Mouse (Mus musculus) megakaryocyte, adult 5-6 weeks (primary cell): ENCODE results near the gene Amer3. TPM values are rescaled to one million over a fixed set of nuclear protein-coding genes. Genes with fewer than 3 reads are reported as not detected.
"Not testable (repeated sequence)": the region's sequence is repeated elsewhere in the genome, so short reads cannot be mapped to it uniquely, and the experiment has no call there.

Experiments
- ATAC-seq: 2 replicates; pipeline ENCODE4 v1.8.0; 2016; ENCODE audit warnings: mild to moderate bottlenecking, inconsistent platforms; ENCODE audit not compliant: poor library complexity, severe bottlenecking
- total RNA-seq, 2 experiments: library from RNA; stranded (forward) in 1 of 2; stranded (reverse) in 1 of 2; fragments of 153-499, 151-499 nt in 1 of 2; fragments of 221-1000, 200-1000 nt in 1 of 2; gene quantifications; 2 replicates each; pipeline versions ENCODE4 v1.2.3 to v1.2.4; 2015 to 2017

Gene Amer3
- total RNA-seq (2015), result not detected in 2 replicates
- total RNA-seq (2017), result not detected in 2 replicates

DNA sequence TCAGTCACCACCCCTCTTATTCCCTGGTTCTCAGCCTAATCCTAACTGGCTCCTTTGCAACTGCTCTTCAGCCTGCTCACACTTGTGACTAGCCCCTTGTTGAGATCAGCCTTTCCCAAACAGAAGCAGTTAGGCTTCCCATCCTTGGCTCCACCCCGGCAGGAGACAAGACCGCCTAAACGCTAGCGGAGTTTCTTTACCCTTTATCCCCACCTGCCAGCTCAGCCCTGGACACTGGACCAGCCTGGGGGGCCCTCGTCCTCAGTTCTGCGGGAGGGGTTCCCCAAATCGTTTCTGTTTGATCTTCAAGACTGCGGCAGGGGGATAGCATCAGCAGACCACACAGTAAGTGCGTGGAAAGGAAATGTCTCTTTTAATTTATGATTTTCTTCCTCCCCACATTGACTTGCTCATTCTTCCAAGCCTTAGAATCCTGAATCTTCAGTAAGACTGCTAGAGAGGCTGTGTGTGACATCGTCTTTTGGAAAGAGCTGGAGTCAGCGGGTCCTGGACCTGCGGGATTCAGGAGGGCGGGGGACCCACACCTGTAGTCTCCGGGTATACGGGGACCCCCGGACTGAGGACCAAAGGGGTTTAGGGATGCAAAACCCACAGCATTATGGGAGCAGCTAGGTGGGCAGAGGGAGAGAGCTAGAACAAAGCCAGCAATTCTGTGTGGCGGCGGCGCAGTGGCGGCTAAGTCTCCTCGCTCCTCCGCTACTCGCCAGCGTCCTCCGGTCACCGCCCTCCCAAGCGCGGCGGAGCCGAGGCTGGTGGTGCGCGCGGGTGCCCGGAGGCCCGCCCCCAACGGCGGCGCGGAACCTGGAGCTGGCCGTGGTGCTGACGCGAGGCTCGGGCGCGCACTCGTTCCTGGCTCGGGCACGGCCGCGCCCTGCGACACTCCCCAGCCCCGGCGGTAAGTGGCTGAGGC, at the start of gene Amer3:
Gene Amer3, plus strand, starts transcription at position 807 of the 931 bp plus-strand sequence.
- ATAC-seq, result peak; percentile 73

GRCm38 (mm10) chr1:34534574-34534973, 44.9 kb upstream of the Amer3 start:
- ATAC-seq, result not testable (repeated sequence)

DNA sequence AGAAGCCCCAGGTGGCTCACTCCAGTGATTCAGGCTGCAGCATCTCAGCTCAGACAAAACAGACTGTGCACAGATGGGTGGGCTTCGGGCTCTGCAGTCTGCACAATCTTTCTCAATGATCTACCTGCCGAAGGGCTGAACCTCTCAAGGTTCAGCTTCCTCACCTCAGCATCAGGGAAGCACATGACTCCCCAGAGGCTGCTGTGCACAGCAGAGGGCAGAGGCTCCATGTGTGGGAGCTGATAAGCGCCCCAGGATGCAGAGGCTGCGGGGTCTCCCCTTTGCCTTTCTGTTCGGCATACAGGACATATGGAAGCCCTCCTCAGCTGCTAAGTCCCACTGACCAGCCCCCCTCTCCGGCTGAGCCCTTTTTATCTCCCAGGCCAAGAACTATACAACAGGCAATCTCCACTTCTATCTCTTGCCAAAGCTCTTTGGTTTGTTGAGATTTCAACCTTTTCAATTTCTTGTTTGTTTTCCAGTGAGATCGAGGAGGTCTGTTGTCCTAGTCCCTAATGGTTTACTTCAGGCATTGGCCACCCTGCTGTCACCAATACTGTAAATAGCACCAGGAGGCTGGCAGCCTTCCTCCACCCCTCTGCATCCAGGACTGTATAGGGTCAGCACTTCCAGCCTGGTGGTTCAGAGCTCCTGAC, 44.3 kb upstream of the Amer3 start, which contains the start of gene Cfc1:
Gene Cfc1, plus strand, starts transcription at position 606 of the 656 bp plus-strand sequence.
- ATAC-seq, result not testable (repeated sequence)

- no peak for ATAC-seq
Observed at GRCm38 (mm10) chr1:34536291-34536766, 43.1 kb upstream of the Amer3 start.

GRCm38 (mm10) chr1:34536767-34537485, 42.5 kb upstream of the Amer3 start:
- ATAC-seq, result no peak

GRCm38 (mm10) chr1:34547074-34547473, 32.4 kb upstream of the Amer3 start:
- no peak for ATAC-seq

DNA sequence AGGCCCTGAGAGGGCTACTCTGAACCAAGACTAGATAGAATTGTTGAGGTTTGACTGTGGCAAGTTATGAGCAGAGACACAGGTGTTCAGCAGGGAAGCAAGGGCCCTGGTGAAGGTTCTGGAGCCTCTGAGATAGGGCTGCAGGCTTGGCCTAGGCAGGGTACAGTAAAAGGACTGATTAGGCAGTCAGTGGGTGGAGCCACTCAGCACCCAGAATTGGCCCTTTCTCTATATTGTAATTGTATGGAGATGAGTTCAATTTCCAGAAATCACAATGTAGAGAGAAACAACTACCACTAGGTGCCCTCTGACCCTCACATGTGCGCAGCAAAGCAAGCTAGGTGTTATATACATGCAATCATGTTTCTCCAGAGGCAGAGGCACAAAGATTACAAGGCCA, 25.8 kb upstream of the Amer3 start:
- no peak for ATAC-seq

- ATAC-seq, result no peak
Observed at GRCm38 (mm10) chr1:34554275-34554674, 25.2 kb upstream of the Amer3 start.

- ATAC-seq, result no peak
Observed at GRCm38 (mm10) chr1:34560843-34561242, 18.6 kb upstream of the Amer3 start, which contains the start of gene Prss40. Gene Prss40, minus strand, starts transcription at chr1:34560943.

- ATAC-seq, result 0 out of 2 replicates have a peak, but pooled peaks have one; percentile 24
Observed at GRCm38 (mm10) chr1:34564383-34565045, 14.9 kb upstream of the Amer3 start.

DNA sequence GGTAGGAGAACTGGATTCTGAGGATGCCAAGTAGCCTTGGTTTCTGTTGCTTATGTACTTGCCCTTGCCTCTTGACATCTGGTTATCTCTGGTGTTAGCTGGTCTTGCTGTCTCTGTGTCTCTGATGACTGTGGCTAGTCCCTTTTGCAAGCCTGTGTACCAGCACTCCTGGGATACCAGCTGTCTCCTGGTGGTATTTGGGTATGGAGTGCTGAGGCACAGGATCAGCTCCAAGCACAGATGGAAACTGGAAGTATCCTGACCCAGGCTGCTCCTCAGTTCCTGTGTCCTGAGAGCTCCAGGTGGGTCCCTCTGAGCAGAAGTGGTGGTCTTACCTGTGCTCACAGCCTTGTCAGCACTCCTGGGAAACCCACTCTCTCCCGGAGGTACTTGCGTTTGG, 11.3 kb upstream of the Amer3 start:
- no peak for ATAC-seq

DNA sequence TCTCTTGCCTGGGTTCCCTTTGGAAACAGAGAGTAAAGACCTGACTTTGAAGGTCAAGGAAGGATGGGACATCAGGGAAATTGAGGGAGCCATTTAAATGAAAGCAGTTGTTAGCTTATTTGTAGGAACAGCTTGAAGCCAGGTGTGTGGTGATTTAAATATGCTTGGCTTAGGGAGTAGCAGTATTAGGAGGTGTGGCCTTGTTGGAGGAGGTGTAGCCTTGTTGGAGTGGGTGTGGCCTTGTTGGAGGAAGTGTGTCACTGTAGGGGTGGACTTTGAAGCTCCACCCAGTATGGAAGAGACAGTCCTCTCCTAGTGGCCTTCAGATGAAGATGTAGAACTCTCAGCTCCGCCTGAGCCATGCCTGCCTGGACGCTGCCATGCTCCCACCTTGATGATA, 9.6 kb upstream of the Amer3 start:
- ATAC-seq, result no peak

DNA sequence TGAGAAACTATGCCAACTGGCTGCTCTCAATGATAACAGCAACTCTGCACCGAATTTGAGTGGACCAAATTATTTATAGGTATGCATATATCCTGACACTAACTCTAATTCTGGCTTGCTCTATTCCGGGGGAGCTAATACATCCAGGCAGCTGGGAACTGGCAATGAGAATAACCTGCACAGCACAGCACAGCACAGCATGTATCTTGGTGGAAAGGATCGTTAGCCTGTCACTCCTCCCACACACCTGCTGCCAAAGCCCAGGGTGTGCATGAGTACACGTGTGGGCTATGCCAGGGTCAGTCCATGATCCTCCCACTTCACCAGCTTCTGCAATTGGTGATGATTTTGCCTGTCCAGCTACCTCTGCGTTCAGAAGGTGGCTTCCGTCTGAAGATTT, 8.0 kb upstream of the Amer3 start:
- ATAC-seq, result no peak

DNA sequence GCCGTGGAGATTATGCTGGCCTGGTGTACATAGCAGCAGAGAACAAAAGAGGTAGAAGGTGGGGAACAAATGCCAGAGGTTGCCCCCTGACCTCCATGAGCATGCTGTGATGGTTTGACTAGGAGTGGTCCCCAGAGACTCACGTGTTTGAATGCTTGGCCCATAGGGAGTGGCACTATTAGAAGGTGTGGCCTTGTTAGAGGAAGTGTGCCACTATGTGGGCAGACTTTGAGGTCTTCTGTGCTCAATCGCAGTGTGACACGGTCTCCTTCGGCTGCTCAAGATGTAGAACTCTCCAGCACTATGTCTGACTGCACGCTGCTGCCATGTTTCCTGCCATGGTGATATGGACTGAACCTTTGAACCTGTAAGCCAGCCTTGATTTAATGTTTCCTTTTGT, 6.2 kb upstream of the Amer3 start:
- no peak; the same call in 1 of the 2 replicates for ATAC-seq

DNA sequence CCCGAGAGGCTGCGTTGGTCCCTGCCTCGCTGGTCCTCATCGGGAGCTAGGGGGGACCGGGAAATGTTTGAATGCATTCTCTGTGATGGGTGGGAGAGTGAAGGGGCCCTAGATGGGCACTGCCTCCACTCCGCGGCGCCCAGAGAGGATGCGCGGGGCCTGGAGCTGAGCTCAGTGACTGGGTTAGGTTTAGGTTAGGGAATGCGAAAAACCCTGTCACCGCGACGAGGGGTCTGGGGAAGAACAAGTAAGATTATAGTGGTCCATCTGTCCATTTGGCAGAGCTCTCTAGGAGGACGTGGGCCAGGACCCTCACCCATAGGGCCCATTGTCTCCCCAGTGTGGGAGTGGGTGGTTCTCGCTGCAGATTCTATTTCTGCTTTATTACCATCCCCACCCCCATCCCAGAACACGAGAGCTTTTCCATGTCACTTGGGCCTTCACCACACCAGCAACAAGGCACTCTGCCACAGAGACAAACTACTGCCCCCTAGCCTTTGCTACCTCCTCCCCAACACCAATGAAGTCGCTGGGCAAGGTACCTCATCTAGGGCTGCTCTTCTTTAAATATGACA, 412 bp downstream of the Amer3 start:
- ATAC-seq, result no peak

DNA sequence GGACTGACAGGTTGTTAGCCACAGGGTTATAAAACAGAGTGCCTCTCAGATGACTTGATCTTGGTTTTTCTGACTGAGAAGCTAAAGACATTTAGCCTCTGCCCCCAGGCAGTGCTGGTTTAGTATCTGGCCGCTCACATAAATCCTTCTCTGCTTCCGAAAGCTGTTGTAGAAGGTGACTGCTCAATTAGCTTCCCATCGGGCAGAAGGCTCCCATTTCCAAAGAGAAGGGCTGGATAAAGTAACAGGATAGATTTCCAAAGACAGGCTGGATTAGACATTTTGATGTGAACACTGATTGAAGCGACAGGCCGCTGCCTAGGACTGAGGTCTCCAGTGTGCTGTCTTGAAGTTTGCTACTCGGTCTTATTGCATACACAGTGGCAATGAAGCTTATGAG, 2.8 kb downstream of the Amer3 start:
- ATAC-seq, result no peak

- no peak for ATAC-seq
Observed at GRCm38 (mm10) chr1:34583821-34584263, 4.4 kb downstream of the Amer3 start.

DNA sequence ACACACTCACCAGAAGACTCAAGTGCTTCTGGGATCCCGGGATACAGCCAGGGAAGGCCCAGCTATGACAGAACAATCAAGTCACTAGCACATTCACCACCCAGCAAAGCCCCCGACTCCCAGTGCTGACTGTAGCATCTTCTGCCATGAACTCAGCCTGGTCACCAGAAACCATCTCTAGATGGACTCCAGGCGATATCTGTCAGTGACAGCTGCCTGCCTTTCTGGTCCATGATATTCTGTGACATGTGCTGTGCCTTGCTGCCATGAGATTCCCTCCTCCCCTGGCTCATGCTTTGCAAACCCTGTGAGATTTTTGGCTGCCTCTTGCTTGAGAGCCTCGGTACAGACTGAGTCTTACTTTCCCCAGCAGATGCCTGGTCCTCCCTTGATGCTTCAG, 5.3 kb downstream of the Amer3 start:
- no peak for ATAC-seq

DNA sequence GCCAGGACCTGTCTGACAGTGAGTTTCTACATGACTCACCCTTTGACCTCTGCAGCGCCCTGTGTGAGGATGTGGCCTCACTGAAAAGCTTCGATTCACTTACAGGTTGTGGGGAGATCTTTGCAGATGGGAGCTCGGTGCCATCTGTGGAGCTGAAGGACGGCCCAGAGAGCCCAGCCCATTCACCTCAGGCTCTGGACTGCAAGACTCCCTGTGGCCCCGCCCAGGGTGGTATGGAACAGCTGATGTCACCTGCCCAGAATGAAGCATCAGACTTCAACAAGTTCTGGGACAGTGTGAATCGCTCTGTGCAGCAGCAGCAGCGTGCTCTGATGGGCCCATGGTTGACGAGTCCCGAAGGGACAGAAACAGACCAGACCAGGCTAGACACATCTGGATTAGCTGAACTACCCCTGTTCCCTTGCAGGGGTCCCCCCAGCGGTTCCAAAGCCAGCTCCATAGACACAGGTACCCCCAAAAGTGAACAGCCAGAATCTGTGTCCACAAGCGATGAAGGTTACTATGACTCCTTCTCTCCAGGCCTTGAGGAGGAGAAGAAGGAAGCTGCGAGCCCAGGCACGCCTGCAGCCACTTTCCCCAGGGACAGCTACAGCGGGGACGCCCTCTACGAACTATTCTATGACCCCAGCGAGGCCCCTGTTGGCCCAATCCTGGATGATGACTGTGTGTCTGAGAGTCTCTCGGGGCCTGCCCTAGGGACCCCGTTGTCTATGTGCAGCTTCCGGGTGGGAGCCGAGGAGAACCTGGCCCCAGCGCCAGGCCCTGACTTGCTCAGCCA, 8.0 kb downstream of the Amer3 start:
- ATAC-seq, result no peak
